Mouse (Mus musculus): Measurements from ENCODE around the gene Casq2. TPM values are rescaled to one million over a fixed set of nuclear protein-coding genes. Genes with fewer than 3 reads are reported as not detected.
A peak's percentile ranks its signal among the peaks of the same experiment; 100 is the strongest.

Casq2 gene
- polyA plus RNA-seq, 1 experiment from 2014 or later, result 105 TPM

DNA sequence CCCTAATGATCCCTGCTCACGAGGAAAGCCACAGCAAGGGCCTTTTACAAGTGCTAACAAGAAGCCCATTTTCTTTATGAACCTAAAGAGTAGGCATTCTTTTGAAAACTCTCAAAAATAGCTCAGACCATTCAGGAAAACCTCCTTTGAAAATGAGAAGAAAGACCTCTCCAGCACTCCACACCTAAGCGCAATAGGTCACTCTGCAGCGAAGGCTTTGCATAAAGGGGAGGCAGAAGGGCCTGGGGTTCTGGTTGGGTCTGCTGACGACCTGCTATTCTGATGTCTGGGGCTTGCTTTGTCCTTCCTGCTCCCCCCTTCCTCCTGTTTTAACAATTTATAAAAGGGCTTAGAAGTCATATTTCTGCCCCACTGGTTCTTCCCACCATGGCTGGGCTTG lies 93.7 kb downstream of the Casq2 start:
- ATAC-seq (ENCODE audit: insufficient number of reproducible peaks, low FRiP score), result no peak
- Histone ChIP-seq H3K9ac (no peak overlapping the region), H3K4me2 (no peak overlapping the region), H3K27me3 (replicated peaks) (no peaks in the 10 kb centered on the region), H3K27ac (ENCODE audit: poor library complexity, severe bottlenecking) (no peak overlapping the region), H3K9me3 (replicated peaks) (no peaks in the 10 kb centered on the region), H3K4me1 (replicated peaks) (peaks cover 34% of the 10 kb centered on the region), H3K36me3 (peaks cover 33% of the 10 kb centered on the region), H3K4me3 (no peak overlapping the region)
- 87% methylated on average over 4 of the region's 4 CpGs for WGBS

DNA sequence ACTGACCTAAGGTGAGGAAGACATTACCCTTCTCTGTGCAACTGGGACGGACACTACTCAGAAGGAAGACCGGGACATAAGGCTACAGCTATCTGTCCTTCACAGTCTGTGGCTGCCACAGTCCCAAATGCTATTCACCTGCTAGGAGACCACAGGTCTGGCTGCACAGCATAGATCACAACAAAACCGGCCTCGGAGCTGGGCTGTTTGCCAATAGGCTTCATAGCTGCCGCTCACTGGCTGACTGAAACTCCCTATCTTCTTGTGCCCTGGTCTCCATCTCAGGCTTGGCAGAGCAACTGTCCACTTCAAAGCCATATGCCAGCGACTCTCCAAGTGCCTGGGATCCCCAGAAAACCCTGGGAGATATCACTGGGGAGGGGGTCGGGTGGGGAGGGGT lies 94.5 kb downstream of the Casq2 start:
- Histone ChIP-seq H3K9ac (no peak overlapping the region), H3K27me3 (replicated peaks) (no peaks in the 10 kb centered on the region), H3K4me2 (peak overlapping the region; percentile 8; the same call in 1 of the 2 replicates), H3K27ac (ENCODE audit: poor library complexity, severe bottlenecking) (peak overlapping the region; percentile 40), H3K4me1 (replicated peaks) (peaks cover 29% of the 10 kb centered on the region), H3K9me3 (replicated peaks) (no peaks in the 10 kb centered on the region), H3K4me3 (no peak overlapping the region), H3K36me3 (peaks cover 40% of the 10 kb centered on the region)
- peak; percentile 42; the same call in 1 of the 2 replicates for ATAC-seq (ENCODE audit: insufficient number of reproducible peaks, low FRiP score)
- 40% methylated on average over 7 of the region's 7 CpGs for WGBS

- Histone ChIP-seq H3K9me3 (replicated peaks) (no peaks in the 10 kb centered on the region), H3K9ac (no peak overlapping the region), H3K36me3 (peaks cover 44% of the 10 kb centered on the region), H3K4me3 (no peak overlapping the region), H3K4me1 (replicated peaks) (peaks cover 28% of the 10 kb centered on the region), H3K27ac (ENCODE audit: poor library complexity, severe bottlenecking) (peak overlapping the region; percentile 40), H3K27me3 (replicated peaks) (no peaks in the 10 kb centered on the region), H3K4me2 (no peak overlapping the region)
- no peak for ATAC-seq (ENCODE audit: insufficient number of reproducible peaks, low FRiP score)
- 79% methylated on average over 4 of the region's 4 CpGs for WGBS
Observed at GRCm38 (mm10) chr3:102181191-102181590, 95.0 kb downstream of the Casq2 start.

DNA sequence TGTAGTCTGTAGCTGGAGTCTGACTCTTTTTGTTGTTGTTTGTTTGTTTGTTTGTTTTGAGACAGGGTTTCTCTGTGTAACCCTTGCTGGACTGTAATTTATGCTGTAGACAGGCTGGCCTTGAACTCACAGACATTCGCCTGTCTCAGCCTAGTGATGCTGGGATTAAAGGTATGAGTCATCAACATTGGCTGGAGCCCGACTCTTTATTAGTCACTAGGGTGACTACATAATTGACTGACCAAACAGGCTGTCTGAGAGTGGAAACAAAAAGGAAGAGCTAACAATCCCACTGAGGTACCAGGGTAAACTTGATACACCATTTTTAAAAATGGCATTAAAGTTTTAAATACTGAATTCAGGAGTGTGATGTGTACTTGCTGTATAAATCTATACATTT lies 96.4 kb downstream of the Casq2 start:
- Histone ChIP-seq H3K9ac (no peak overlapping the region), H3K27ac (ENCODE audit: poor library complexity, severe bottlenecking) (no peak overlapping the region), H3K4me2 (no peak overlapping the region), H3K27me3 (replicated peaks) (no peaks in the 10 kb centered on the region), H3K4me1 (replicated peaks) (peaks cover 28% of the 10 kb centered on the region), H3K4me3 (no peak overlapping the region), H3K36me3 (peaks cover 57% of the 10 kb centered on the region), H3K9me3 (replicated peaks) (no peaks in the 10 kb centered on the region)
- no peak for ATAC-seq (ENCODE audit: insufficient number of reproducible peaks, low FRiP score)
- WGBS, result 85% methylated on average over 2 of the region's 2 CpGs

GRCm38 (mm10) chr3:102184721-102185120 lies 98.5 kb downstream of the Casq2 start:
- no peaks in the 10 kb centered on the region for H3K27me3 ChIP-seq (replicated peaks)
- no peak for ATAC-seq (ENCODE audit: insufficient number of reproducible peaks, low FRiP score)
- peaks cover 34% of the 10 kb centered on the region for H3K4me1 ChIP-seq (replicated peaks)
- no peak overlapping the region for H3K9ac ChIP-seq
- WGBS, result 58% methylated on average over 5 of the region's 5 CpGs
- peaks cover 57% of the 10 kb centered on the region for H3K36me3 ChIP-seq
- no peaks in the 10 kb centered on the region for H3K9me3 ChIP-seq (replicated peaks)
- no peak overlapping the region for H3K4me2 ChIP-seq
- H3K4me3 ChIP-seq, result no peak overlapping the region
- H3K27ac ChIP-seq (ENCODE audit: poor library complexity, severe bottlenecking), result peak overlapping the region; percentile 23; the same call in 1 of the 2 replicates

- H3K9me3 ChIP-seq (replicated peaks), result no peaks in the 10 kb centered on the region
- no peak for ATAC-seq (ENCODE audit: insufficient number of reproducible peaks, low FRiP score)
- WGBS, result 81% methylated on average over 4 of the region's 4 CpGs
Observed at GRCm38 (mm10) chr3:102187401-102187800, 101.2 kb downstream of the Casq2 start.

GRCm38 (mm10) chr3:102188972-102189371 lies 102.8 kb downstream of the Casq2 start:
- Histone ChIP-seq H3K4me1 (replicated peaks) (peaks cover 54% of the 10 kb centered on the region), H3K36me3 (peaks cover 37% of the 10 kb centered on the region), H3K9me3 (replicated peaks) (no peaks in the 10 kb centered on the region), H3K4me3 (no peak overlapping the region), H3K27ac (ENCODE audit: poor library complexity, severe bottlenecking) (peak overlapping the region; percentile 61; the same call in 1 of the 2 replicates), H3K27me3 (replicated peaks) (no peaks in the 10 kb centered on the region), H3K4me2 (peak overlapping the region; percentile 47; the same call in 1 of the 2 replicates), H3K9ac (no peak overlapping the region)
- ATAC-seq (ENCODE audit: insufficient number of reproducible peaks, low FRiP score), result peak; percentile 49; the same call in 1 of the 2 replicates
- 11% methylated on average over 6 of the region's 6 CpGs for WGBS

More at GRCm38 (mm10) chr3:102187401-102187800, 101.2 kb downstream of the Casq2 start:
- H3K27ac ChIP-seq (ENCODE audit: poor library complexity, severe bottlenecking), result no peak overlapping the region
- no peak overlapping the region for H3K9ac ChIP-seq
- H3K4me3 ChIP-seq, result no peak overlapping the region
- H3K36me3 ChIP-seq, result peaks cover 47% of the 10 kb centered on the region
- H3K4me1 ChIP-seq (replicated peaks), result peaks cover 38% of the 10 kb centered on the region
- no peaks in the 10 kb centered on the region for H3K27me3 ChIP-seq (replicated peaks)
- H3K4me2 ChIP-seq, result no peak overlapping the region

- Histone ChIP-seq H3K27ac (ENCODE audit: poor library complexity, severe bottlenecking) (no peak overlapping the region), H3K4me3 (no peak overlapping the region), H3K4me2 (no peak overlapping the region), H3K36me3 (peaks cover 33% of the 10 kb centered on the region), H3K9me3 (replicated peaks) (no peaks in the 10 kb centered on the region), H3K27me3 (replicated peaks) (no peaks in the 10 kb centered on the region), H3K4me1 (replicated peaks) (peaks cover 61% of the 10 kb centered on the region), H3K9ac (no peak overlapping the region)
- no peak for ATAC-seq (ENCODE audit: insufficient number of reproducible peaks, low FRiP score)
- WGBS, result 25% methylated on average over 4 of the region's 4 CpGs
Observed at GRCm38 (mm10) chr3:102190015-102190414, 103.8 kb downstream of the Casq2 start.

DNA sequence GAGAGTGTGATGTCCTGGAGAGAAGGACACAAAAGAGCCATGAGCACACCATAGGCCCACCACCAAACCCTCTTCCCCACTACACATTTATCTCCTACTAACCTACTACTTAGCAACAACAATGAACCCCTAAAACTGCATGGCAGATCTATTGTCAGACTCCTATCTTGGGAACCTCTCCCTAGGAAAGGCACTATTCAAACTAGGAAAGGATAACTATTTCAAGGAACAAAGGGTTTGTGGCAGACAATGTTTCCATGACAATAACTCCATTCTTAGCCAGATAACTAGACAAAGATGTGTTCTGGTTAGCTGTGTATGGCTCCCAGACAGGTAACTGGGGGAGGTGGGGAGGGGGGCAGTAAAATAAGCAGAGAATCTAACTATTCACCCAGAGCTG lies 104.4 kb downstream of the Casq2 start:
- Histone ChIP-seq H3K4me2 (no peak overlapping the region), H3K9me3 (replicated peaks) (no peaks in the 10 kb centered on the region), H3K4me1 (replicated peaks) (peaks cover 64% of the 10 kb centered on the region), H3K27me3 (replicated peaks) (no peaks in the 10 kb centered on the region), H3K9ac (no peak overlapping the region), H3K4me3 (no peak overlapping the region), H3K27ac (ENCODE audit: poor library complexity, severe bottlenecking) (no peak overlapping the region), H3K36me3 (peaks cover 28% of the 10 kb centered on the region)
- no peak for ATAC-seq (ENCODE audit: insufficient number of reproducible peaks, low FRiP score)

- Histone ChIP-seq H3K9me3 (replicated peaks) (no peaks in the 10 kb centered on the region), H3K4me1 (replicated peaks) (peaks cover 71% of the 10 kb centered on the region), H3K4me2 (no peak overlapping the region), H3K27ac (ENCODE audit: poor library complexity, severe bottlenecking) (no peak overlapping the region), H3K9ac (no peak overlapping the region), H3K27me3 (replicated peaks) (no peaks in the 10 kb centered on the region), H3K36me3 (peaks cover 24% of the 10 kb centered on the region), H3K4me3 (no peak overlapping the region)
- WGBS, result 57% methylated on average over 3 of the region's 3 CpGs
- ATAC-seq (ENCODE audit: insufficient number of reproducible peaks, low FRiP score), result no peak
Observed at GRCm38 (mm10) chr3:102191575-102191974, 105.4 kb downstream of the Casq2 start.

GRCm38 (mm10) chr3:102192621-102193020 lies 106.4 kb downstream of the Casq2 start:
- 40% methylated on average over 2 of the region's 2 CpGs for WGBS
- Histone ChIP-seq H3K4me1 (replicated peaks) (peaks cover 82% of the 10 kb centered on the region), H3K27me3 (replicated peaks) (no peaks in the 10 kb centered on the region), H3K36me3 (peaks cover 17% of the 10 kb centered on the region), H3K4me2 (peak overlapping the region; percentile 57), H3K9ac (no peak overlapping the region), H3K4me3 (no peak overlapping the region), H3K27ac (ENCODE audit: poor library complexity, severe bottlenecking) (peak overlapping the region; percentile 80), H3K9me3 (replicated peaks) (no peaks in the 10 kb centered on the region)
- ATAC-seq (ENCODE audit: insufficient number of reproducible peaks, low FRiP score), result peak; percentile 63
